Mouse (Mus musculus) myocyte (in vitro differentiated cells): ENCODE measurements around the gene Hoxa6. TPM values are rescaled to one million over a fixed set of nuclear protein-coding genes. Genes with fewer than 3 reads are reported as not detected.

Source experiments
- H3K27me3 ChIP-seq: one replicate; pipeline ENCODE4 v1.6.1; 2011; ENCODE audit not compliant: control insufficient read depth, insufficient read depth, insufficient read length
- H3K36me3 ChIP-seq: one replicate; pipeline ENCODE4 v1.6.1; 2011; ENCODE audit not compliant: control insufficient read depth, insufficient read depth
- H3K4me2 ChIP-seq: one replicate; pipeline ENCODE4 v1.6.1; 2011; ENCODE audit warnings: low read depth, control low read depth
- H3K4me3 ChIP-seq: one replicate; pipeline ENCODE4 v1.5.1; 2011; ENCODE audit warnings: mild to moderate bottlenecking, control low read depth, moderate library complexity
- H3K79me2 ChIP-seq: one replicate; pipeline ENCODE4 v1.6.1; 2011; ENCODE audit not compliant: control insufficient read depth, insufficient read depth
- H3ac ChIP-seq: one replicate; pipeline ENCODE4 v1.6.1; 2011; ENCODE audit not compliant: control insufficient read depth, insufficient read length
- CEBPB ChIP-seq: IDR thresholded peaks from 2 replicates; pipeline ENCODE4 v1.6.1; 2011; ENCODE audit warnings: mild to moderate bottlenecking, moderate library complexity; ENCODE audit not compliant: poor library complexity, insufficient read depth, severe bottlenecking
- E2F4 ChIP-seq: IDR thresholded peaks from one replicate; pipeline ENCODE4 v1.6.1; 2011; ENCODE audit warnings: mild to moderate bottlenecking, control low read depth, moderate library complexity; ENCODE audit not compliant: insufficient read depth
- MAX ChIP-seq: IDR thresholded peaks from one replicate; pipeline ENCODE4 v1.6.1; 2011; ENCODE audit warnings: low read depth, mild to moderate bottlenecking, control low read depth
- MYOD1 ChIP-seq, 3 experiments: IDR thresholded peaks; one replicate each; pipeline ENCODE4 v1.6.1; 2011; ENCODE audit warnings: control low read depth in 2 of 3, low read depth in 2 of 3, mild to moderate bottlenecking in 2 of 3, moderate library complexity in 1 of 3; ENCODE audit not compliant: insufficient read length in 2 of 3, control insufficient read depth in 1 of 3
- MYOG ChIP-seq, 3 experiments: IDR thresholded peaks; one replicate each; pipeline ENCODE4 v1.6.1; 2011; ENCODE audit warnings: control low read depth in 2 of 3, low read depth in 2 of 3, mild to moderate bottlenecking in 2 of 3; ENCODE audit not compliant: insufficient read length in 2 of 3, control insufficient read depth in 1 of 3, insufficient read depth in 1 of 3
- POLR2A ChIP-seq: IDR thresholded peaks from one replicate; pipeline ENCODE4 v1.6.1; 2011; ENCODE audit warnings: low read depth, mild to moderate bottlenecking, control low read depth, moderate library complexity; ENCODE audit not compliant: insufficient read length
- POLR2AphosphoS2 ChIP-seq: IDR thresholded peaks from one replicate; pipeline ENCODE4 v1.6.1; 2011; ENCODE audit warnings: low read depth, control low read depth; ENCODE audit not compliant: insufficient read length
- REST ChIP-seq: IDR thresholded peaks from one replicate; pipeline ENCODE4 v1.6.1; 2011; ENCODE audit warnings: mild to moderate bottlenecking, control low read depth, moderate library complexity; ENCODE audit not compliant: insufficient read depth, insufficient read length
- SRF ChIP-seq: IDR thresholded peaks from one replicate; pipeline ENCODE4 v1.6.1; 2011; ENCODE audit warnings: low read depth; ENCODE audit not compliant: control insufficient read depth, insufficient read length
- TCF12 ChIP-seq: IDR thresholded peaks from one replicate; pipeline ENCODE4 v1.6.1; 2011; ENCODE audit warnings: mild to moderate bottlenecking, control low read depth; ENCODE audit not compliant: poor library complexity, insufficient read depth, severe bottlenecking
- TCF3 ChIP-seq: IDR thresholded peaks from one replicate; pipeline ENCODE4 v1.6.1; 2011; ENCODE audit warnings: low read depth, control low read depth; ENCODE audit not compliant: insufficient read length
- USF1 ChIP-seq: IDR thresholded peaks from one replicate; pipeline ENCODE4 v1.6.1; 2011; ENCODE audit warnings: low read depth, mild to moderate bottlenecking, control low read depth, moderate library complexity
- polyA plus RNA-seq: library from polyadenylated mRNA; unstranded; fragments of >200 nt; fragmentation: generic; extraction: Trizol; gene quantifications from one replicate; pipeline ENCODE4 v1.2.1, GENCODE M21; 2012; ENCODE audit warnings: missing spikeins

Gene Hoxa6
- polyA plus RNA-seq, 1 experiment = 0.88 TPM

DNA sequence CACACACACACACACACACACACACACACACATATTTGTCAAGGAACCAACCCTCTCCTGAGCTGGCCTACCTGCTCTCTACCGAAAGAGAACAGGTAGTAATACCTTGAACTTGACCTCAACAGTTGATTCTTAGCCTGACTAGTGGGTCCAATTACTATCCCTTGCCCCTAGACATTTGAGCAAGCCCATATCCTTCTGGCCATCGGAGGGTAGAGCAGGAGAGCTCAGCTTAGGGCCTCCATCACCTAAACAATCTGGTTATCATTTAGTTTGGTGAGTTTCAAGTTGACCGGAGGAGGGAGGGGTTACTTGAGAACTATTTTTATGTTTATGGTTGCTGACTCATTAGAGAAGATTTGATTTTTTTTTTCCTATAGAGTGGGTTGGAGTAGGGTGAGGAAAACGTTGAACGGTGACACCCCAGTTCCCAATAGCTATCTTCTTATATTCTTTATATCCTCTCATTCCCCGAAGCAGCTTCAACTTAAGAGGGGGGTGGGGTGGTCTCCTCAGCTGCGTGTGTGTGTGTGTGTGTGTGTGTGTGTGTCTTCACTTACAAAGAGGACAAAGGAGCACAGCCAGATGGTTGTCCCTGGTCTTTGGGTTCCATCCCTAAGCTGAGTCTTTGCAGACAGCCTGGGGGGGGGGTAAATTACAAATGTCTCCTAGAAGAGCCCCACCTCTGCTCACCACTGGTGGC is 42.8 kb upstream of the Hoxa6 start:
- Histone ChIP-seq H3K4me3 (peak overlapping the region; percentile 45), H3K79me2 (peaks cover 30% of the 10 kb centered on the region), H3K27me3 (no peaks in the 10 kb centered on the region), H3K4me2 (peak overlapping the region; percentile 64), H3K36me3 (no peaks in the 10 kb centered on the region), H3ac (no peak overlapping the region)
- no peak for TF ChIP-seq SRF
- no peak for TF ChIP-seq TCF3
- TF ChIP-seq E2F4 = no peak
- TF ChIP-seq CEBPB = no peak
- no peak for TF ChIP-seq POLR2AphosphoS2
- no peak for TF ChIP-seq REST
- TF ChIP-seq USF1 = no peak

- peak overlapping the region; percentile 90 for H3K4me2 ChIP-seq
- peaks cover 32% of the 10 kb centered on the region for H3K79me2 ChIP-seq
- H3K27me3 ChIP-seq = no peaks in the 10 kb centered on the region
- H3K4me3 ChIP-seq = peak overlapping the region; percentile 90
- peak overlapping the region; percentile 27 for H3ac ChIP-seq
- no peak for TF ChIP-seq REST
- no peak for TF ChIP-seq TCF12
- TF ChIP-seq CEBPB = no peak
- no peak for TF ChIP-seq E2F4
- no peak for TF ChIP-seq MYOD1 (IDR thresholded peaks at IDR 0.05; ENCODE audit: control insufficient read depth in 1 of 3, insufficient read length in 2 of 3, low read depth in 2 of 3)
- TF ChIP-seq TCF3 = no peak
- TF ChIP-seq USF1 = no peak
- no peak for TF ChIP-seq POLR2A
- TF ChIP-seq MAX = no peak
- no peak for TF ChIP-seq POLR2AphosphoS2
- TF ChIP-seq SRF = no peak
- no peak for TF ChIP-seq MYOG (IDR thresholded peaks at IDR 0.05; ENCODE audit: control insufficient read depth in 1 of 3, insufficient read depth in 1 of 3, insufficient read length in 2 of 3, low read depth in 2 of 3)
- H3K36me3 ChIP-seq = no peaks in the 10 kb centered on the region
These were observed 41.3 kb upstream of the Hoxa6 start for GRCm38 (mm10) chr6:52249826-52250225.

GRCm38 (mm10) chr6:52249415-52249738 is 40.9 kb upstream of the Hoxa6 start:
- Histone ChIP-seq H3K4me2 (peak overlapping the region; percentile 90), H3K79me2 (peaks cover 36% of the 10 kb centered on the region), H3ac (peak overlapping the region; percentile 27), H3K4me3 (peak overlapping the region; percentile 90), H3K36me3 (no peaks in the 10 kb centered on the region), H3K27me3 (no peaks in the 10 kb centered on the region)
- TF ChIP-seq USF1 (no peak), MAX (no peak)

DNA sequence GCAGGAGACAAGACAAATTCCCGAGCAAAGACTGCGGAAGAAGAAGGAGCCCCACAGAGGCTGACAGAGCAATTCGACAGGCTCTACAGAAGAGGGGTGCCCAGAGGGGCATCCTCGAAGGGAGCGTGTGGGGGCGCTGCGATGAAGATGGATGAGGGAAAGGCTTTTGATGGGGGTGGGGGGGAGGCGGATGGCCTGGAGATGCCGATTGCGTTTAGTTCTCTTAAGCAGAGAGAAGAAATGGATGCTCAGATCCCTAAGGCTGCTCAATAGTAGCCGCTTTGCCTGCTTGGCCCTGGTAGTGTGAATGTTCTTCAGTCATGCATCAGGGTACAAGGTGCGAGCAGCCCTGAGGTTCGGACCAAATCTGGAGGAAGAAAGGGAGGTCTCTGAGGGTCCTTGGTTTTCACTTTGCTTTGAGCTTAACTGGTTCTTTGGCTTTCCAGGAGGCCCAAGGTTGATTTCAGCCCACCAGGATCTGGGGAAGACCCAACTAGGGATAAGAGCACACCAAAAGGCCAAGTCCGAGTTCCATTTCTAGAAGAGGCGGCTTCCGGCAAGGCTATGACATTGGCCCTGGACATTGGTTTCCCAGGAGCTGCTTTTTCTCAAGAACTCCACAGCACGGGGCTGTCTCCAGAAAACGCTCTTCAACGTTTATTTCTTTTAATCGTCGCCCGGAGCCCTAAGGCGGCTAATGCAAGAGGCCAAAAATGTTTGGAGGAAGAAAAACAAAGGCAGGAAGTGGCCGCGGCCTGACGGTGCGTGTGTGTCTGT is 40.3 kb upstream of the Hoxa6 start:
- Histone ChIP-seq H3K4me2 (peak overlapping the region; percentile 90), H3ac (peak overlapping the region; percentile 27), H3K36me3 (no peaks in the 10 kb centered on the region), H3K27me3 (no peaks in the 10 kb centered on the region), H3K4me3 (peak overlapping the region; percentile 90), H3K79me2 (peaks cover 42% of the 10 kb centered on the region)
- TF ChIP-seq POLR2AphosphoS2 (peak; percentile 33), E2F4 (no peak), CEBPB (no peak), TCF12 (no peak), SRF (no peak), MAX (no peak), POLR2A (peak; percentile 26), REST (no peak), MYOD1 (IDR thresholded peaks at IDR 0.05; ENCODE audit: control insufficient read depth in 1 of 3, insufficient read length in 2 of 3, low read depth in 2 of 3) (no peak), MYOG (IDR thresholded peaks at IDR 0.05; ENCODE audit: control insufficient read depth in 1 of 3, insufficient read depth in 1 of 3, insufficient read length in 2 of 3, low read depth in 2 of 3) (no peak)

GRCm38 (mm10) chr6:52247766-52248637 is 39.5 kb upstream of the Hoxa6 start:
- peaks cover 46% of the 10 kb centered on the region for H3K79me2 ChIP-seq
- H3K4me2 ChIP-seq = peak overlapping the region; percentile 90
- H3K4me3 ChIP-seq = peak overlapping the region; percentile 90
- no peak overlapping the region for H3ac ChIP-seq
- no peaks in the 10 kb centered on the region for H3K27me3 ChIP-seq
- TF ChIP-seq SRF (no peak), TCF3 (no peak), POLR2A (no peak), REST (no peak), MYOD1 (IDR thresholded peaks at IDR 0.05; ENCODE audit: control insufficient read depth in 1 of 3, insufficient read length in 2 of 3, low read depth in 2 of 3) (no peak), MAX (no peak), TCF12 (no peak), E2F4 (no peak), MYOG (IDR thresholded peaks at IDR 0.05; ENCODE audit: control insufficient read depth in 1 of 3, insufficient read depth in 1 of 3, insufficient read length in 2 of 3, low read depth in 2 of 3) (no peak), CEBPB (no peak), POLR2AphosphoS2 (no peak)
- no peaks in the 10 kb centered on the region for H3K36me3 ChIP-seq
